Mouse (Mus musculus) embryo, embryonic 9.5 days (tissue): ENCODE measurements around the gene Efnb3.
A peak's percentile ranks its signal among the peaks of the same experiment; 100 is the strongest.

ENCODE experiments used
- DNase-seq: peaks from one replicate; pipeline ENCODE4 v3.0.0-alpha.2; 2017; ENCODE audit errors: extremely low spot score

Gene Efnb3

DNA sequence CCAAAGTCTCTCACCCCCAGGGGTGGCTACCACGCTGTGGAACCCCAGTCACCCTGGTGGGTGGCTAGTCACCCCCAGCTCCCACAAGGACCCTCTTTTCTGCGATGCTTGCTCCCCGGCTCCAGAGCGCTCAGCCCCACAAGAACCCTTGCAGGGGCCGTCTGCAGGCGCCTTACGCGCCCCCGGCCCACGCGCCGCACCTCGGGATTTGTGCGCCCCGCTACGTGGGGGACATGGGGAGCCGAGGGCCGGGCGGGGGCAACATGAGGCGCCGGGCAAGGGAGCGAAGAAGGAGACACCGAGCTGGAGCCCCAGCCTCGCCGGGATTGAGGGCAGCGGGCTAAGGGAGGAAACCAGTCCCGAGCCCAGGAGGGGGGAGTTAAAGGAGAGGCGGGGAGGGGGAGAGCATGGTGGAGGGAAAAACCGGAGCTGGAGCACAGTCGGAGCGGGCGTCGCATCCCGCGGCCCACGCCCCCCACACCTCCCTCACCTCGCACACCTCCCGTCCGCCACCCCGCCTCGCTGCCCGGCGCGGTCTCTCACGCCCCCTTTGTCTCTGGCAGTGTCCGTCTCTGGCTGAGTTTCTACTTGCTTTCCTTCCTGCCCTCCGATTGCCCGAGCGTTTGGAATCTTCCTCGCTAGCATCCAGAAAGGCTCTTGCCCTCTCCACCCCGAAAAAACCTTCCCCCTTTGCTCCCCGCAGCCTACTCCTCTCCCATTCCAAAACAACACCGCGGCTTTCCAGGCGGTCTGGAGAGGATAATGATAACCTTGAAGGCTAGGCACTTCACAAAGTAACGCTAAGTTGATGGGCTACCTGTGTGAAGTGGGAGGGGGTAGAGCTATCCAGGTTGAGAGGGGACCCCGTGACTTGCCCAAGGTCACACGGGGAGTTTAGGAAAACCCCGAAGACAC lies at the start of gene Efnb3:
TSS of gene Efnb3 (minus strand) at position 355 of the 915 bp plus-strand sequence.
- peak; percentile 86 for DNase-seq

GRCm38 (mm10) chr11:69609416-69609815 lies 49.4 kb upstream of the Efnb3 start:
- no peak for DNase-seq

DNA sequence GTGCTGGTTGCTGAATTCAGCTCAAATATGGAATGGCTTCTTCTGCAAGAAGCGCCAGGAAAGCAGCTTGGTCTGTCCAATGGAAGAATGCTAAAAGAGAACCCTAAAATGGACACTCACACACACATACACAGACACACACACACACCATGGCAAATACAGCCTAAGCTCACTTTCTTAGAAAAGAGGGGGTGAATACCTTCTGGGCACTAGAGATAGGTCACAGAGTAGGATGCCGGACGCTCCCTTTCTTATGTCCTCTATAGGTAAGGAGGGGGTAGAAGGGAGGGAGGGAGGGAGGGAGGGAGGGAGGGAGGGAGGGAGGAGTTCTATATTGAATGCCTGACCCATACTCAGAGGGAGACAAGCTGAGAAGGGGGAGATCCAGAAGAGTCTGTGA lies 48.5 kb upstream of the Efnb3 start:
- no peak for DNase-seq

DNA sequence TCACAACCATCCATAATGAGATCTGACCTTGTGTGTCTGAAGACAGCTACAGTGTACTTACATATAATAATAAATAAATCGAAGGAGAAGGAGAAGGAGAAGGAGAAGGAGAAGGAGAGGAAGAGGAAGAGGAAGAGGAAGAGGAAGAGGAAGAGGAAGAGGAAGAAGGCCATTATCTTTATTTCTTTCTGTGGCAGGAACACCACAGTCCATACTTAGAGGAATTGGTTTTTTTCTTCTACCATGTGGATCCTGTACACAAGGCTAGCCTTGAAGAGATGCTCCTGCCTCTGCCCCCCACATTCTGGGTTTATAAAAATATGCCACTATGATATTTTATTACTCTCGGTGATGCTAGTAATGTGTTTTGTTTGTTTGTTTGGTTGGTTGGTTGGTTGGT lies 46.8 kb upstream of the Efnb3 start:
- no peak for DNase-seq

DNA sequence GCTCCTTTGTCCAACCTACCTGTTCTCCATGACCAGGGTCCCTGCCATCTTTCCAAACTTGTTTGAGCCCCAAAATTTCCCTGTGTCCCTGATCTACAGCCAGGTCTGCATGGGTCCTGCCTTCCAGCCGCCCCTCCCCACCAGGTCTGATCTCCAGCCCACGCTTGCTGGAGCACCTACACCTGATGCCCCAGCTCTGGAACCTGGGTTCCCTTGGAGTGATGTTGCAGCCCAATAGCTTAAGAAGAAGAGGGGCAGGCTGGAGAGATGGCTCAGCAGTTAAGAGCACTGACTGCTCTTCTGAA lies 46.4 kb upstream of the Efnb3 start:
- DNase-seq = no peak

DNA sequence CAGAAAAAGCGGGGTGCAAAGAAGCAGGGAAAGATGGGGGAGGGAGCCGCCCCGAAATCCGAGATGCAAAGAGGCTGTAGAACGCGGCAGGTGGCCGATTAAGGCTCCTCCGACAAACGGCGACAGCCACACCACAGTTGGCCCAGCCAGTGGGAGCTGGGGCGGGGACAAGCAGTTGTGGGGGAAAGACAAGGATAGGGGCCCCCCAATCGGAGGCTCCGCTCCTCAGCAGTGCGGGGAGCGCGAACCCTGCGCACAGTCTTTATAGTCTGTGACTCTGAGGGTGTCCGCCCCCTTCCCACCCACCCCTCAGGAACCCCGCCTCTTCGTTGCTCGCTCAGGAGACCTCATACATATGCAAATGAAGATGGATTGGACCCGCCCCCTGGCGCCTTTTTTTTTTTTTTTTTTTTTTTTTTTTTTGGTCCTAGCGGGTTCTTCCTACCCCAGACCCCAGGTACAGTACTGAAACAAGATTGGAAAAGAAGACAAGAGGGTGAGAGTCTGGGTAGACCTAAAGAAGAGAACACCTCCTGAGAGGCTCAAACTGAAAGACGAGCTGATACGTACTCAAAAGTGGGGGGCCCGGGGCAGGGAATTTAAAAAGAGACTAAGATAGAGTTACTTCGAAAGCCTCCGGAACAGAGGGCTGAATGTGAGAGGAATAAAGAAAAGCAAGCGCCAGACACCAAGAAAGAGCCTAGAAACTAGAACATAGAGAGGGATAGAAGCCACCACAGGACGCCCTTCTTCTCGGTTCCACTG lies 45.9 kb upstream of the Efnb3 start, which contains the start of gene Atp1b2:
TSS of gene Atp1b2 (minus strand) at position 217 of the 765 bp plus-strand sequence.
- peak; percentile 79 for DNase-seq

DNA sequence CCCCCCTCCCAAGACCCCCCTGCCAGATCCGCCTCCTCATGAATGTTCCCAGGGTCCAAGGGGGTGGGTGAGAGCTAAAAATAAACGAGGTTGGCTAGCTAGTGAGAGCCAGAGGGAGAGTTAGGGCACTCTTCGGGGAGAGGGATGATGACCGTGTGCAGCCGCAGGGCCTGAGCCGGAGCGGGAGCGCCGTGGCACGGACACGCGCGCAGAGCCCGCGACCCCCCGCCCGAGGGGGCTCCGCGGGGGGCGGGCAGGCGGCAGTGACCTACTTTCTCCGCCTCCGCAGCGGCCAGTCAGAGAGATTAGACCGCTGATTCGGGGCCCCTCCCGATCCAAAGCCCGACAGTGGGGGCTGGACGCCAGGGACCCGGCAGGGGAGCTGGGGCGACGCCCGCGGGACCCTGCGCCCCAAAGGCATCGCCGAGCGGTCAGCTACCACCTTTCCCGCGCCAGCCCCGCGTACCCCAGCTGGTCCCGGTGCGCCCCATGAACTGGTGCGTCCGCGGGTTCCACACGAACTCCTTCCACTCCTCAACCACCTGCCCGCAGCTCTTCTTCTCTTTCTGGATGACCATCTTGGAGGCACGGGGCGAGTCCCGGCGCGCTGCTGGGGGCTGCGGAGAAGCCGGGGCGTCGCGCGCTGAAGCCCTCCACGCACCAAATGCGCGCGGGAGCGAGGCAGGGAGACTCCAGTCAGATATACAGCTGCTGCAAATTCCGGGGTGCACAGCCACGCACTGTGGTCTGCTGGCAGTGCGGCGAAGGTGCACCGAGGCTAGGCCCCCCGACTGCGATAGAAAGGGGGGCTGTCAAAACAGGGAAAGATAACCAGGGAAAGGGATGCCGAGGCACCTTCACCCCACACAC lies 45.0 kb upstream of the Efnb3 start:
- DNase-seq = peak; percentile 22

- no peak for DNase-seq
Measured at GRCm38 (mm10) chr11:69604347-69604746, 44.3 kb upstream of the Efnb3 start.

- no peak for DNase-seq
Measured at GRCm38 (mm10) chr11:69603516-69603915, 43.5 kb upstream of the Efnb3 start.

GRCm38 (mm10) chr11:69601768-69602167 lies 41.8 kb upstream of the Efnb3 start:
- no peak for DNase-seq

DNA sequence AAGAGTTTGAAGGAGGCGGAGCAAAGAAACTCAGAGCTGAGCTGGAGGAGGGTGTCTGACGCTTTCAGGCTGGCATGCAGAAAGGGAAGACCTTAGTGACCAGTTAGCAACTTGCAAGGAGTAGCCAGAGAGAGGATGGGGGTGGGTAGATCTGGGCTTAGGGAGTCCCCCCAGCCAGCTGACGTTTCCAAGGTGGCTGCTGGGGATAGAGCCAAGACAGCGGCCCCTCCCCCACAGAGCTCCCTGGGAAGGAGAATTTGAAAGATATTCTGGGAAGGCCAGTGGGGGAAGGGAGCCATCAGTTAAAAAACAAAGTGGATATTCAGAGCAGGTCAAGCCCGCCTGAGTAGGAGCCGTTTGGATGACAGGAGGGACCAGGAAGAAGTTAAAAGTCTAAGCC lies 40.1 kb upstream of the Efnb3 start:
- DNase-seq = peak; percentile 63

DNA sequence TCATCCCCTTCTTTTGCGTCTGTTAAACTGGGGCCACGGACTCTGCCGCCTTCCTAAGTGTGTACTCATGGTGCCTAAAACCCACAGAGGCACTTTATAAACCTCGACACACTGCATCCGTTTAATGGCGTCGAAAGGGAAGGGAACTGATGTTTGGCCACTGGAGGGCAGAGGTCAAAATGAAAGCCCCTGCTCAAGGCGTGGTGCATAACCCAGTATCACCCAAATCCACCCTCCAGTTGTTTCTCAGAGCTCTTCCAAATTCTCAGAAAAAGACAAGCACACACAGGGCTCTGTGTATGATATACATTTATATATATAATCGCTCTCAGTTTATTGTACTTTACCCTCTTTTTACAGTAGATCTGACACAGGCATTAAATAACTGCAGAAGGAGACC lies 39.4 kb upstream of the Efnb3 start:
- DNase-seq = no peak

DNA sequence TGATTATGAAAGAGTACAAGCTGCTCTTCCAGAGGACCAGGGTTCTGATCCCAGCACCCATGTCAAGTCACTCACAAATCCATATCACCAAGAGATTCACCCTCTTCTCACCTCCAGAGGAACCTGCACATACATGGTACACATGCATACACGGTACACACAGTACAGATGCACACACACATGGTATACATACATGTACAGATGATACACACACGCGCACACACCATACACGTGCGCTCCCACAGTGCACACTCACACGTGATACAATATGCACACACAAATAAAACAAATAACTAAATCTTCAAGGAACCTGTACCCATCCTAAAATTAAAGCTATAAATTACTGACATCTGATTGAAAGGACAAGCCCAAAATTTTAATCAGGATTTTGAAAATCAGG lies 34.8 kb upstream of the Efnb3 start:
- no peak for DNase-seq

DNA sequence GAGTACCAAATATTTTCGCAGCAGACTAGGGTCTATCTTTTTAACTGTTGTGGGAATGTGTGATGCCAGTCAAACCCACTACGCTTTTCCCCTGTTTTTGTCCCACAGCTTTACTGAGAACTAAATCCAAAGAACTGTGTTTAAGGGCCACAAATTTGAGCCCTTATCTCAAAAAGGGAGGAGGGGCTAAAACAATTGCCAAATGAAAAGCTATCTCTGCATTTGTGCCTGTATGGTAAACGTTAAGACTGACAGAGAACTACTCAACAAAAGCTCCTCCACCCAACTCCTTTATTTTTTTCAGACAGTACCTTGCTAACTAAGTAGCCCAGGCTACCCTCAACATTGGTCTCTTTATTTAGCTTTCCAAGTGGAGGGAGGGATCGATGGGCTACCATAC lies 32.8 kb upstream of the Efnb3 start:
- no peak for DNase-seq

DNA sequence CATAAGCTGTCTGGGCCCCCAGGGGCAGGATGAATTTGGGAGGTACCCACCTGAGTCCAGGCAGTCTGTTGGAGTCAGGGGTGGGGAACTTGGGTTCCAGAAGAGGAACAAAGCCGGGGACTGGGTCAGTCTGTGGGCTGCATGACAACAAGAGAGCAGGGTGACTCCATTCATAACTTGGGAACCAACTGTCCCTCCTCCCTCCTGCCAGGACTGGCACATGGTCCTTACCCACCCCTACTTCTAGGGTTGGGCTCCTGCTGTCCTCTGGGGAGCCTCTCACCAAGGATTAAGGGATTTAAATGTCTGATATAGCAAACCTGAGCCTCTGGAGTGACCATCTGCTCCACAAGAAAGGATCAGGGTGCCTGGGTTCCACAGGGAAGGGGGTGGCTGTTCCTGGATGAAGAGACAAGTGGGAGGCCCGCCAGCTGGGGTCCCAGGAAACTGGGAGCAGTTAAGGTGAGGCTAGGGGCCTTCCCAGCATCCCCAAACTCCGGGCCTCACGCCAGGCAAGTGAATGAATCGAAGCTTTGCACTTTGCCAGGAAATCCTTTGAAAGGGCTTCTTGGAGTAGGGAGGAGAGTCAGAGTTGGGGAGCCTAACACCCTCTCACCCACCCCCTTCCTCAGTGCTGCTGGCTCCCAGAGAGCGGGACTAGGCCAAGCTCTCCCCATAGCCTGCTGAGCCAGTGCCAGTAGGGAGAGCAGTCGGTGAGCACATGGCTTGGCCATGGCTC lies 32.1 kb upstream of the Efnb3 start:
- no peak for DNase-seq

DNA sequence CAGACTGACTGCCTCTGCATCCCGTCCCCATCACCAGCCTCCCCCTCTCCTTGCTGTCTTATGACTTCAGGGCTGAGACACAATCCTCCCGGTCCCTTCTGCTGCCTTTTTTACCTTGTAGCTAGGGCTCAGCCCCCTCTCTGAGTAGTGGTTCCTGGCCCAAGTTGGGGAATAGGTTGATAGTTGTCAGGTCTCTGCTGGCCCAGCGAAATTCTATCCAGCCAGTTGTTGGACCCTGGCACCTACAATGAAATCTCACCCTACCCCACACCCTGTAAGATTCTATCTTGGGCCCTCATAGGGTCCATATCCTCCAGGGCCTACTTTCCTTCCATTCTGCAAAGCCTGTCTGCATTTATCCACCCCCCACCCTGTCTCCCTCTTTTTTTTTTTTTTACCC lies 31.4 kb upstream of the Efnb3 start:
- DNase-seq = no peak

GRCm38 (mm10) chr11:69590622-69591021 lies 30.6 kb upstream of the Efnb3 start:
- DNase-seq = no peak

DNA sequence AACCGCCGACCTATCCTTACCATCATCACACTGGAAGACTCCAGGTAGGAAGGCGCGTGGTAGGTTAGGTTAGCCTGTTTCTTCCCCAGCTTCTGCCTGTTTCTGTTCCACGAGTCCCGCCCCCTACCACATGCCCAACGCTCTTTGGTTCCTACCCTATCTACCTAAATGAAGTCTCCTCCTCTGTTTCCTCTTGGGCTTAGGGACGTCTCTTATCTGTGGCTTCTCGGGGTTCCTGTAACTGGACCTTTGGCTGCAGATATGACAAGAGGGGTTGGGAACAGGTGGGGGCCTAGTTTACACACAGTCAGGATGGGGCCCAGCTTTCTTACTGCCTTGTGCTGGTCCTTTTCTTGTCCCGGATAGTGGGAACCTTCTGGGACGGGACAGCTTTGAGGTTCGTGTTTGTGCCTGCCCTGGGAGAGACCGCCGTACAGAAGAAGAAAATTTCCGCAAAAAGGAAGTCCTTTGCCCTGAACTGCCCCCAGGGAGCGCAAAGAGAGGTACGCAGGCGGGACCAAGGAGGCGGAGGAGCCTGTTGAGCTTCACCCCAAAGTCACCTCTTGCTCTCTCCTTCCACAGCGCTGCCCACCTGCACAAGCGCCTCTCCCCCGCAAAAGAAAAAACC lies 29.3 kb upstream of the Efnb3 start:
- DNase-seq = no peak

- no peak for DNase-seq
Measured at GRCm38 (mm10) chr11:69585718-69586325, 25.8 kb upstream of the Efnb3 start.

DNA sequence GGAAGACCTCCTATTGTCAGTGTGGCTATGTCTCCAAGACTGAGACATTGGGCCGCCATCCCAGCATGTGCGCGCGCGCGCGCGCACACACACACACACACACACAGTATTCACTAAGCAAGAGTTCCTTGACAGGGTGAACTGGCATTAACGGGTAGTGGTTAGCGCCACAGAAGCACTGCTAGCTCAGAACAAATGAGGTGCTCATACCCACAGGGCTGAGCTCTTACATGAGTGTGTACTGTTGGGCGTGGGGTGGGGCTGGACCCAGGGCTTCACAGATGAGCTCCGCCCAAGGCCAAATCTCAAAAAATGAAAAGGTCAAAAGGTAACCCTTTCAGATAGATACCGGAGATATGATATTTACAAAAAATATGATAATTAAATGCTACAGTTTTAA lies 24.9 kb upstream of the Efnb3 start:
- DNase-seq = no peak

DNA sequence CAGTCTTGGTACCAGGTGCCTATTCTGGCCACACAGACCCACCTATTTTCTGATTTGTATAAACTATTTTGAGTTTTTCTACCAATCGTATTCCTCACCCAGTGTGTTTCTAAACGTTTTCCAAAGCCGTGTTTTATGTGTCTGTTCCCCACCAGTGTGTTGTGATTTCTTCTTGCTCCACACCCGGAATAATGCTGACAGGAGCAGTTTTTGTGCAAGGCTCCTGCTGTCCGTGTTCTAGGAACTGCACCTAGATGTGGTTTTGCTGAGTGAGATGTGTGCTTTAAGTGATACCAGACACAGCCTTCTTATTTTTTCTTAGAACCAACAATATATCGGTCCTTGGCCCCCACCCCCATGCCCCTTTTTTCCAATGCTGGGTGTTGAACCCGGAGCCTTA lies 24.0 kb upstream of the Efnb3 start:
- no peak for DNase-seq
